Mouse (Mus musculus): ENCODE measurements around the gene Stk16. TPM values are rescaled to one million over a fixed set of nuclear protein-coding genes. Genes with fewer than 3 reads are reported as not detected.

Stk16 gene
- polyA plus RNA-seq, 2 experiments: 110 to 245 TPM

GRCm38 (mm10) chr1:75236117-75237050, 25.7 kb downstream of the Stk16 start, which contains the start of gene Dnajb2:
TSS of gene Dnajb2 (plus strand) at chr1:75236406.
- ATAC-seq (ENCODE audit: low FRiP score, low read depth) (peak; percentile 90), DNase-seq (ENCODE audit: low spot score) (peak; percentile 85)
- Histone ChIP-seq H3K27ac (replicated peaks; ENCODE audit: low read depth, low read length) (peak within 1 kb of the TSS; percentile 59), H3K36me3 (ENCODE audit: control insufficient read depth, insufficient read depth, low read length) (peaks cover 19% of the 10 kb centered on the region), H3K4me3 (replicated peaks; ENCODE audit: low read length) (peak within 1 kb of the TSS; percentile 81), H3K27me3 (ENCODE audit: control insufficient read depth, insufficient read depth, low read length) (no peaks in the 10 kb centered on the region), H3K4me2 (replicated peaks; ENCODE audit: low read depth, low read length, severe bottlenecking) (peak within 1 kb of the TSS; percentile 89), H3K9ac (ENCODE audit: low read depth, low read length, severe bottlenecking) (peak within 1 kb of the TSS; percentile 80), H3K9me3 (ENCODE audit: control insufficient read depth, low read length) (no peaks in the 10 kb centered on the region), H3K4me1 (ENCODE audit: control insufficient read depth, insufficient read depth, low read length) (no peaks in the 10 kb centered on the region; the same call in 1 of the 2 replicates)
- 1% methylated on average over 51 of the region's 64 CpGs for WGBS
- TF ChIP-seq POLR2A (IDR thresholded peaks at IDR 0.05; ENCODE audit: borderline replicate concordance, extremely low read depth, insufficient read depth, insufficient read length): no peak; the same call in 1 of the 2 replicates

GRCm38 (mm10) chr1:75239591-75239990, 29.0 kb downstream of the Stk16 start:
- Histone ChIP-seq H3K4me2 (replicated peaks; ENCODE audit: low read depth, low read length, severe bottlenecking) (no peak overlapping the region), H3K9me3 (ENCODE audit: control insufficient read depth, low read length) (no peaks in the 10 kb centered on the region), H3K27ac (replicated peaks; ENCODE audit: low read depth, low read length) (no peak overlapping the region), H3K9ac (ENCODE audit: low read depth, low read length, severe bottlenecking) (no peak overlapping the region), H3K36me3 (ENCODE audit: control insufficient read depth, insufficient read depth, low read length) (peaks cover 44% of the 10 kb centered on the region), H3K27me3 (ENCODE audit: control insufficient read depth, insufficient read depth, low read length) (no peaks in the 10 kb centered on the region), H3K4me1 (ENCODE audit: control insufficient read depth, insufficient read depth, low read length) (no peaks in the 10 kb centered on the region; the same call in 1 of the 2 replicates), H3K4me3 (replicated peaks; ENCODE audit: low read length) (no peak overlapping the region)
- ATAC-seq (ENCODE audit: low FRiP score, low read depth): no peak
- WGBS: 45% methylated on average over 10 of the region's 10 CpGs
- no peak for DNase-seq (ENCODE audit: low spot score)
- TF ChIP-seq POLR2A (IDR thresholded peaks at IDR 0.05; ENCODE audit: borderline replicate concordance, extremely low read depth, insufficient read depth, insufficient read length): no peak

- no peak overlapping the region for H3K9ac ChIP-seq (ENCODE audit: low read depth, low read length, severe bottlenecking)
- no peaks in the 10 kb centered on the region for H3K9me3 ChIP-seq (ENCODE audit: control insufficient read depth, low read length)
- H3K4me3 ChIP-seq (replicated peaks; ENCODE audit: low read length): no peak overlapping the region
- no peak overlapping the region for H3K27ac ChIP-seq (replicated peaks; ENCODE audit: low read depth, low read length)
- 87% methylated on average over 14 of the region's 14 CpGs for WGBS
- DNase-seq (ENCODE audit: low spot score) (no peak), ATAC-seq (ENCODE audit: low FRiP score, low read depth) (no peak)
- H3K36me3 ChIP-seq (ENCODE audit: control insufficient read depth, insufficient read depth, low read length): peaks cover 44% of the 10 kb centered on the region
- no peak for TF ChIP-seq POLR2A (IDR thresholded peaks at IDR 0.05; ENCODE audit: borderline replicate concordance, extremely low read depth, insufficient read depth, insufficient read length)
- H3K4me1 ChIP-seq (ENCODE audit: control insufficient read depth, insufficient read depth, low read length): no peaks in the 10 kb centered on the region; the same call in 1 of the 2 replicates
- H3K27me3 ChIP-seq (ENCODE audit: control insufficient read depth, insufficient read depth, low read length): no peaks in the 10 kb centered on the region
- no peak overlapping the region for H3K4me2 ChIP-seq (replicated peaks; ENCODE audit: low read depth, low read length, severe bottlenecking)
Observed at GRCm38 (mm10) chr1:75243411-75243810, 32.8 kb downstream of the Stk16 start.

- H3K27me3 ChIP-seq (ENCODE audit: control insufficient read depth, insufficient read depth, low read length): no peaks in the 10 kb centered on the region
- H3K9ac ChIP-seq (ENCODE audit: low read depth, low read length, severe bottlenecking): no peak overlapping the region
- no peak for TF ChIP-seq POLR2A (IDR thresholded peaks at IDR 0.05; ENCODE audit: borderline replicate concordance, extremely low read depth, insufficient read depth, insufficient read length)
- H3K27ac ChIP-seq (replicated peaks; ENCODE audit: low read depth, low read length): no peak overlapping the region
- H3K4me2 ChIP-seq (replicated peaks; ENCODE audit: low read depth, low read length, severe bottlenecking): no peak overlapping the region
- ATAC-seq (ENCODE audit: low FRiP score, low read depth) (no peak), DNase-seq (ENCODE audit: low spot score) (no peak)
- H3K4me1 ChIP-seq (ENCODE audit: control insufficient read depth, insufficient read depth, low read length): no peaks in the 10 kb centered on the region; the same call in 1 of the 2 replicates
- H3K36me3 ChIP-seq (ENCODE audit: control insufficient read depth, insufficient read depth, low read length): peaks cover 41% of the 10 kb centered on the region
- 92% methylated on average over 12 of the region's 12 CpGs for WGBS
- no peaks in the 10 kb centered on the region for H3K9me3 ChIP-seq (ENCODE audit: control insufficient read depth, low read length)
- H3K4me3 ChIP-seq (replicated peaks; ENCODE audit: low read length): no peak overlapping the region
Observed at GRCm38 (mm10) chr1:75244175-75244826, 33.7 kb downstream of the Stk16 start.

- Histone ChIP-seq H3K27ac (replicated peaks; ENCODE audit: low read depth, low read length) (no peak overlapping the region), H3K9ac (ENCODE audit: low read depth, low read length, severe bottlenecking) (no peak overlapping the region), H3K9me3 (ENCODE audit: control insufficient read depth, low read length) (no peaks in the 10 kb centered on the region), H3K4me1 (ENCODE audit: control insufficient read depth, insufficient read depth, low read length) (no peaks in the 10 kb centered on the region; the same call in 1 of the 2 replicates), H3K36me3 (ENCODE audit: control insufficient read depth, insufficient read depth, low read length) (peaks cover 36% of the 10 kb centered on the region), H3K27me3 (ENCODE audit: control insufficient read depth, insufficient read depth, low read length) (no peaks in the 10 kb centered on the region), H3K4me2 (replicated peaks; ENCODE audit: low read depth, low read length, severe bottlenecking) (no peak overlapping the region), H3K4me3 (replicated peaks; ENCODE audit: low read length) (no peak overlapping the region)
- DNase-seq (ENCODE audit: low spot score) (peak; percentile 49), ATAC-seq (ENCODE audit: low FRiP score, low read depth) (peak; percentile 53; the same call in 1 of the 2 replicates)
- WGBS: 17% methylated on average over 4 of the region's 4 CpGs
- TF ChIP-seq POLR2A (IDR thresholded peaks at IDR 0.05; ENCODE audit: borderline replicate concordance, extremely low read depth, insufficient read depth, insufficient read length): no peak
Observed at GRCm38 (mm10) chr1:75244836-75245235, 34.2 kb downstream of the Stk16 start.

All from limb, embryonic 14.5 days (tissue).